Mouse (Mus musculus): ENCODE measurements at regions not wholly inside any gene's neighbourhood (a gene's known extent, or its start where the extent isn't known, plus 50 kb on each side); places are given as distances from the start of the nearest gene placed in this dataset.

DNA sequence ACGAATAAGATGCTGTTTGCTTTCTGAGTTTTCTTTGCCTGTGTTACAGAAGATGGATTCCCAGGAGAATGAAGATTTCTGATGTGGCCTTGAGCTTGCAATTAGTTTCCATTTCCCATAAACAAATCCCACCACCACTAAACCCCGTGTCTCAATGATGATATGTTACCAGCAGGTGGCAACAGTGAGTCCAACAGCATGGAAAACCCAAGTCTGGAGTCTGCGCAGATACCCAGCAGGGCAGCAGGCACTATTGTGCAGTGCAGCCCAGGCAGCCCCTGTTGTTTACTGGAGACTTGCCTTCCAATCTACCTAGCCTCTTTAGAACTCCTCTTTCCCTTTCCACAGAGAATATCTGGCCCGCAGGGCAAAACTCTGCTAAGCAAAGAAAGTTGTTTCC is 62.7 kb downstream of the Bmp2 start:
- Histone ChIP-seq H3K4me1 (replicated peaks) (no peaks in the 10 kb centered on the region), H3K4me3 (no peak overlapping the region), H3K9me3 (no peaks in the 10 kb centered on the region), H3K27ac (no peak overlapping the region), H3K27me3 (ENCODE audit: insufficient read depth, poor library complexity, severe bottlenecking) (no peaks in the 10 kb centered on the region), H3K36me3 (no peaks in the 10 kb centered on the region)
- DNase-seq (ENCODE audit: low spot score) = peak; percentile 60
- WGBS = 24% methylated on average over 4 of the region's 4 CpGs

DNA sequence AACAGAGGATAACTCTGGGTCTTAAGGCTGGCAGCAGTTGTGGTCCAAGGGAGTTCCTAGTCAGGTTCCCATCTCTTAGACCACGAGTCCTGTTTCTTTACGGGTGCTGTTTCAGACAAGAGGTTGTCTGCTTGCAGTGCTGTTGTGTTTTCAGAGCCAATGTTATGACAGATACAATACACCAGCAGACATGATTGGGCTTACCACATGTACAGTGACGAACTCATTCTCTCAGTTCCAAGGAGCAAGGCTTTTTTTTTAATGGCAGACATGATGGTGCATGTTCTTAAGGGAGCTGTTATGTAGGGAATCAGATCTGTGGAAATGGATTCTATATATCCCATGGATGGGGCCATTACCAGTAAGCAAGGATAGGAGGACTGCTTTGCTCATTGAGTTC is 63.3 kb downstream of the Bmp2 start:
- DNase-seq (ENCODE audit: low spot score) = no peak
- Histone ChIP-seq H3K4me3 (no peak overlapping the region), H3K27ac (no peak overlapping the region), H3K4me1 (replicated peaks) (no peaks in the 10 kb centered on the region), H3K36me3 (no peaks in the 10 kb centered on the region), H3K27me3 (ENCODE audit: insufficient read depth, poor library complexity, severe bottlenecking) (no peaks in the 10 kb centered on the region), H3K9me3 (no peaks in the 10 kb centered on the region)
- WGBS = 86% methylated on average over 3 of the region's 3 CpGs

GRCm38 (mm10) chr2:133617317-133617835 is 65.4 kb downstream of the Bmp2 start:
- no peaks in the 10 kb centered on the region for H3K36me3 ChIP-seq
- no peak overlapping the region for H3K4me3 ChIP-seq
- no peaks in the 10 kb centered on the region for H3K9me3 ChIP-seq
- no peak overlapping the region for H3K27ac ChIP-seq
- no peaks in the 10 kb centered on the region for H3K27me3 ChIP-seq (ENCODE audit: insufficient read depth, poor library complexity, severe bottlenecking)
- no peak for DNase-seq (ENCODE audit: low spot score)
- H3K4me1 ChIP-seq (replicated peaks) = no peaks in the 10 kb centered on the region
- 85% methylated on average over 3 of the region's 3 CpGs for WGBS

GRCm38 (mm10) chr2:133622523-133622922 is 70.6 kb downstream of the Bmp2 start:
- no peaks in the 10 kb centered on the region for H3K27me3 ChIP-seq (ENCODE audit: insufficient read depth, poor library complexity, severe bottlenecking)
- 46% methylated on average over 2 of the region's 2 CpGs for WGBS
- no peak overlapping the region for H3K4me3 ChIP-seq
- H3K36me3 ChIP-seq = no peaks in the 10 kb centered on the region
- H3K27ac ChIP-seq = no peak overlapping the region
- H3K9me3 ChIP-seq = no peaks in the 10 kb centered on the region
- H3K4me1 ChIP-seq (replicated peaks) = no peaks in the 10 kb centered on the region
- no peak for DNase-seq (ENCODE audit: low spot score)

GRCm38 (mm10) chr2:133625542-133625941 is 73.6 kb downstream of the Bmp2 start:
- H3K4me1 ChIP-seq (replicated peaks) = no peaks in the 10 kb centered on the region
- 77% methylated on average over 2 of the region's 2 CpGs for WGBS
- no peak overlapping the region for H3K27ac ChIP-seq
- H3K36me3 ChIP-seq = no peaks in the 10 kb centered on the region
- H3K27me3 ChIP-seq (ENCODE audit: insufficient read depth, poor library complexity, severe bottlenecking) = no peaks in the 10 kb centered on the region
- DNase-seq (ENCODE audit: low spot score) = no peak
- no peaks in the 10 kb centered on the region for H3K9me3 ChIP-seq
- H3K4me3 ChIP-seq = no peak overlapping the region

- no peaks in the 10 kb centered on the region for H3K9me3 ChIP-seq
- no peak for DNase-seq (ENCODE audit: low spot score)
- 77% methylated on average over 6 of the region's 6 CpGs for WGBS
- H3K4me3 ChIP-seq = no peak overlapping the region
- no peaks in the 10 kb centered on the region for H3K36me3 ChIP-seq
- H3K4me1 ChIP-seq (replicated peaks) = no peaks in the 10 kb centered on the region
- H3K27me3 ChIP-seq (ENCODE audit: insufficient read depth, poor library complexity, severe bottlenecking) = no peaks in the 10 kb centered on the region
- no peak overlapping the region for H3K27ac ChIP-seq
These were observed 76.9 kb downstream of the Bmp2 start for GRCm38 (mm10) chr2:133628874-133629273.

- Histone ChIP-seq H3K36me3 (no peaks in the 10 kb centered on the region), H3K9me3 (no peaks in the 10 kb centered on the region), H3K27ac (no peak overlapping the region), H3K4me1 (replicated peaks) (no peaks in the 10 kb centered on the region), H3K27me3 (ENCODE audit: insufficient read depth, poor library complexity, severe bottlenecking) (peaks cover 2% of the 10 kb centered on the region; the same call in 1 of the 2 replicates), H3K4me3 (no peak overlapping the region)
- WGBS = 38% methylated on average over 1 of the region's 1 CpGs
- DNase-seq (ENCODE audit: low spot score) = peak; percentile 43
These were observed 83.5 kb downstream of the Bmp2 start for GRCm38 (mm10) chr2:133635434-133635833.

- H3K27ac ChIP-seq = no peak overlapping the region
- 91% methylated on average over 6 of the region's 6 CpGs for WGBS
These were observed 98.0 kb downstream of the Bmp2 start for GRCm38 (mm10) chr2:133649874-133650481.

DNA sequence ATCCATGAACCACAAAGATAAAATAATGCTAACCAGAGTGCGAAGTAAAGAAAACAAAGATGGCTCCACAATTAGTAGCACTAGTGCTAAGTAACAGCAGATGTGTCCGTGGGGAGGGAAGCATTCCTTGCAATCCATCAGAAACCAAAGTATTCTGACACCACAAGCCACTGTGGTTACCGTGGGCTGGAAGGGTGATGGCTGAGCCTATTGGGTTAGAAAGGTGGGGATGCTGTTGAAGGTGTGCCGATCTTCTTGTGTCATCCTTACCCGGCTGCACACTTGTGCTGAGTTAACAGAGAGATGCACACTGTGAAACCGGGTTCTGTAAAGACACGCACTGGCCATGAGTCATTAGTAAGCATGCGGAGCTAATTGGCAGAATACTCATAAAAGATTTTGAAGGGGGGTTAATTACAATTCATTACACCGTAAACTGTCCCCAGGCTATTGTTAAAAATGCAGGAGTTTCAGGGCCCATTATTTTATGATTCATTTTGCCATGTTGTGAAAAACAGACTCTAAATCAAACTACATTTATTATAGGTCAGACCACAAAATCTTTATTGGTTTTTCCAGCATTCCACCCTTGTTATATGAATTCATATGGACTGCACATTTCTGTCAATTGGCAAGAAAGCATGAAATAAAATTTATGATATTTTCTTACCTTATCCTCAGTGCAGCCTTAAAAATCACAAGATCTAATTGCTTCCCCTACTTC is 114.5 kb downstream of the Bmp2 start:
- H3K9me3 ChIP-seq = no peaks in the 10 kb centered on the region
- H3K4me3 ChIP-seq = no peak overlapping the region
- H3K4me1 ChIP-seq (replicated peaks) = no peaks in the 10 kb centered on the region
- H3K27me3 ChIP-seq (ENCODE audit: insufficient read depth, poor library complexity, severe bottlenecking) = no peaks in the 10 kb centered on the region
- H3K36me3 ChIP-seq = no peaks in the 10 kb centered on the region
- no peak overlapping the region for H3K27ac ChIP-seq
- WGBS = 83% methylated on average over 9 of the region's 9 CpGs
- no peak for DNase-seq (ENCODE audit: low spot score)

More at GRCm38 (mm10) chr2:133649874-133650481, 98.0 kb downstream of the Bmp2 start:
- DNase-seq (ENCODE audit: low spot score) = no peak
- Histone ChIP-seq H3K9me3 (no peaks in the 10 kb centered on the region), H3K4me3 (no peak overlapping the region), H3K27me3 (ENCODE audit: insufficient read depth, poor library complexity, severe bottlenecking) (no peaks in the 10 kb centered on the region), H3K4me1 (replicated peaks) (no peaks in the 10 kb centered on the region), H3K36me3 (no peaks in the 10 kb centered on the region)

DNA sequence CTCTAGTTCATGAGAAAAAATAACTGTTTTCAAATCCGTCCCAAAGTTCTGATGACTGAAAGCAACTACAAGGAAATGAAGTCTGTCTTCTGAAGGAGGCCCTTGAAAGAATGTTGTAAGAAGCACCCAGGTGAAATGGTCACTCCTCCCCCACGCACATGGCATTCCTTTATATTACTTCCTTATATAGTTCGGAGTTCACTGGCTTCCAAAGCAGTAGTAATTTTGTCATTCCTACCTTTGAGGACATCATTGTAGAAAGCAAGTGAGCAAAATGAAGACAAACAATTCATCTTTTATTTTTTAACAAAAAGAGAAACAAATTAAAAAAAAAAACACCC is 115.1 kb downstream of the Bmp2 start:
- DNase-seq (ENCODE audit: low spot score) = no peak
- Histone ChIP-seq H3K9me3 (no peaks in the 10 kb centered on the region), H3K36me3 (no peaks in the 10 kb centered on the region), H3K4me3 (no peak overlapping the region), H3K27me3 (ENCODE audit: insufficient read depth, poor library complexity, severe bottlenecking) (no peaks in the 10 kb centered on the region), H3K27ac (no peak overlapping the region), H3K4me1 (replicated peaks) (no peaks in the 10 kb centered on the region)
- WGBS = 86% methylated on average over 3 of the region's 3 CpGs

DNA sequence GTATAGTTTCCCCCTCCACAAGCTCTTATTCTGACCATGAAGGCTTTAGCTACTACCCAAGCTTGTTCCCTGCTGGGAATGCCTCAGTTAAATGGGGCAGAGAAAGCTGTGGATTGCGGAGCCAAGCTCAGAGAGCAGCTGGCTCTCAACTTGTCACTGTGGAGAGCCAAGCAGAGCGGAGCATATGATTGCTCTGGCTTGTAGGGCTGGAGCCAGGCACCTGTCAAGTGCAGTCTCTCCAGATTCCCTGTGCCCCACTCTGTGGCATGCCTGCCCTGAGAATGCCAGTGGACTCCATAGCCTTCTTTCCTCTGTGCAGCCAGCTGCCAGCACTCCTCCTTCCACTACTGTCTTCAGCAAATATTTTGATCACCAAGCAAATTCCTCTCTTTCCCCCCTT is 117.9 kb downstream of the Bmp2 start:
- Histone ChIP-seq H3K36me3 (no peaks in the 10 kb centered on the region), H3K4me3 (no peak overlapping the region), H3K27me3 (ENCODE audit: insufficient read depth, poor library complexity, severe bottlenecking) (no peaks in the 10 kb centered on the region), H3K4me1 (replicated peaks) (no peaks in the 10 kb centered on the region), H3K9me3 (no peaks in the 10 kb centered on the region), H3K27ac (no peak overlapping the region)
- 60% methylated on average over 2 of the region's 2 CpGs for WGBS
- no peak for DNase-seq (ENCODE audit: low spot score)

DNA sequence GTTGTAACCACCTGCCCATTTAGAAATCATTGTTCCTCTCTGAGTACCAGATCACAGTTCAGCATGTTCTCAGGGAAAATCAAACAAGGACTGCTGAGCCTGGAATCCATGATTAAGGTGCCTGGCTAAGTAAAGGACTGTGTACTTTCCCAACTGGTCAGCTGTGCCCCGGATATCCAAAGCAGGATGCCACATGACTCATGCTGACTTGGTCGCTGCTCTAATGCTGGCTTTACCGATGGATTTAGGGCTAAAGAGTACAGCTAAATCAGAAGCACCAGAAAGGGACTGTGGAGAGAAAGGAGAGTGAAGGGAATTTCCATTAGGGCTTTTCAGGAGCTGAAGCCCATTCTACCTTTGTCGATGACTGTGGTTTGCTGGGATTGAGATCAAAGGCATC is 119.6 kb downstream of the Bmp2 start:
- Histone ChIP-seq H3K27ac (no peak overlapping the region), H3K4me1 (replicated peaks) (no peaks in the 10 kb centered on the region), H3K36me3 (no peaks in the 10 kb centered on the region), H3K27me3 (ENCODE audit: insufficient read depth, poor library complexity, severe bottlenecking) (no peaks in the 10 kb centered on the region), H3K4me3 (no peak overlapping the region), H3K9me3 (no peaks in the 10 kb centered on the region)
- DNase-seq (ENCODE audit: low spot score) = no peak
- WGBS = 85% methylated on average over 4 of the region's 4 CpGs

- no peak for DNase-seq (ENCODE audit: low spot score)
- Histone ChIP-seq H3K9me3 (no peaks in the 10 kb centered on the region), H3K36me3 (no peaks in the 10 kb centered on the region), H3K27ac (no peak overlapping the region), H3K4me3 (no peak overlapping the region), H3K27me3 (ENCODE audit: insufficient read depth, poor library complexity, severe bottlenecking) (no peaks in the 10 kb centered on the region), H3K4me1 (replicated peaks) (no peaks in the 10 kb centered on the region)
These were observed 132.4 kb downstream of the Bmp2 start for GRCm38 (mm10) chr2:133684367-133684766.
